Mouse (Mus musculus): ENCODE measurements around the gene Zfp871. TPM values are rescaled to one million over a fixed set of nuclear protein-coding genes. Genes with fewer than 3 reads are reported as not detected.

Zfp871 gene
- total and polyA plus RNA-seq, 3 experiments = 1.5 to 115 (median 41.9) TPM

Other genes with a start within 250 kb of the Zfp871 start
- not detected in 2 replicates for gene Cyp4f37, start 167.0 kb downstream of the Zfp871 start, total RNA-seq (2014; fragmentation: Nextera tagmentation)
- gene Cyp4f37, start 167.0 kb downstream of the Zfp871 start, total RNA-seq (2017) = 0.05 and 0.06 TPM in 2 replicates
- gene Cyp4f37, start 167.0 kb downstream of the Zfp871 start, polyA plus RNA-seq (2012) = not detected in 2 replicates
- not detected in 2 replicates for gene Cyp4f40, start 129.4 kb downstream of the Zfp871 start, total RNA-seq (2014; fragmentation: Nextera tagmentation)
- gene Cyp4f40, start 129.4 kb downstream of the Zfp871 start, total RNA-seq (2017) = 0.05 TPM in 1 of 2 replicates, not detected in the other
- not detected in 2 replicates for gene Cyp4f40, start 129.4 kb downstream of the Zfp871 start, polyA plus RNA-seq (2012)
- not detected in 2 replicates for gene Cyp4f15, start 102.7 kb downstream of the Zfp871 start, total RNA-seq (2014; fragmentation: Nextera tagmentation)
- gene Cyp4f15, start 102.7 kb downstream of the Zfp871 start, total RNA-seq (2017) = 0.06 TPM in 1 of 2 replicates, not detected in the other
- gene Cyp4f15, start 102.7 kb downstream of the Zfp871 start, polyA plus RNA-seq (2012) = not detected in 2 replicates
- gene Zfp811, start 21.6 kb upstream of the Zfp871 start, total RNA-seq (2014; fragmentation: Nextera tagmentation) = 0.30 TPM in 1 of 2 replicates, not detected in the other
- 0.06 and 0.44 TPM in 2 replicates for gene Zfp811, start 21.6 kb upstream of the Zfp871 start, total RNA-seq (2017)
- gene Zfp811, start 21.6 kb upstream of the Zfp871 start, polyA plus RNA-seq (2012) = not detected in 2 replicates
- 17.4 and 25.8 TPM in 2 replicates for gene Zfp799, start 42.0 kb upstream of the Zfp871 start, total RNA-seq (2014; fragmentation: Nextera tagmentation)
- gene Zfp799, start 42.0 kb upstream of the Zfp871 start, total RNA-seq (2017) = 13.1 and 16.1 TPM in 2 replicates
- gene Zfp799, start 42.0 kb upstream of the Zfp871 start, polyA plus RNA-seq (2012) = 0.32 and 2.0 TPM in 2 replicates
- 2.3 and 4.7 TPM in 2 replicates for gene Zfp870, start 103.4 kb upstream of the Zfp871 start, total RNA-seq (2014; fragmentation: Nextera tagmentation)
- gene Zfp870, start 103.4 kb upstream of the Zfp871 start, total RNA-seq (2017) = 2.7 and 3.1 TPM in 2 replicates
- gene Zfp870, start 103.4 kb upstream of the Zfp871 start, polyA plus RNA-seq (2012) = 0.35 and 0.39 TPM in 2 replicates
- not detected in 2 replicates for gene Cyp4f14, start 129.1 kb upstream of the Zfp871 start, total RNA-seq (2014; fragmentation: Nextera tagmentation)
- 0.06 and 0.16 TPM in 2 replicates for gene Cyp4f14, start 129.1 kb upstream of the Zfp871 start, total RNA-seq (2017)
- not detected in 2 replicates for gene Cyp4f14, start 129.1 kb upstream of the Zfp871 start, polyA plus RNA-seq (2012)
- gene Cyp4f13, start 159.1 kb upstream of the Zfp871 start, total RNA-seq (2014; fragmentation: Nextera tagmentation) = 39.1 and 51.8 TPM in 2 replicates
- gene Cyp4f13, start 159.1 kb upstream of the Zfp871 start, total RNA-seq (2017) = 12.1 and 17.8 TPM in 2 replicates
- gene Cyp4f13, start 159.1 kb upstream of the Zfp871 start, polyA plus RNA-seq (2012) = 16.7 and 20.3 TPM in 2 replicates
- 9.0 and 12.9 TPM in 2 replicates for gene Zfp472, start 177.5 kb upstream of the Zfp871 start, total RNA-seq (2014; fragmentation: Nextera tagmentation)
- gene Zfp472, start 177.5 kb upstream of the Zfp871 start, total RNA-seq (2017) = 13.4 and 15.5 TPM in 2 replicates
- gene Zfp472, start 177.5 kb upstream of the Zfp871 start, polyA plus RNA-seq (2012) = 0.26 and 0.40 TPM in 2 replicates
- gene Zfp952, start 204.8 kb upstream of the Zfp871 start, total RNA-seq (2014; fragmentation: Nextera tagmentation) = 11.4 and 11.8 TPM in 2 replicates
- 11.8 and 13.1 TPM in 2 replicates for gene Zfp952, start 204.8 kb upstream of the Zfp871 start, total RNA-seq (2017)
- 0.28 and 0.35 TPM in 2 replicates for gene Zfp952, start 204.8 kb upstream of the Zfp871 start, polyA plus RNA-seq (2012)
- 15.0 and 16.7 TPM in 2 replicates for gene Zfp763, start 245.1 kb upstream of the Zfp871 start, total RNA-seq (2014; fragmentation: Nextera tagmentation)
- 11.2 and 11.5 TPM in 2 replicates for gene Zfp763, start 245.1 kb upstream of the Zfp871 start, total RNA-seq (2017)
- gene Zfp763, start 245.1 kb upstream of the Zfp871 start, polyA plus RNA-seq (2012) = 0.11 and 0.25 TPM in 2 replicates

Measured in G1E (cell line).